Mouse (Mus musculus) hematopoietic multipotent progenitor cell, adult 10-12 weeks (in vitro differentiated cells): ENCODE measurements around the gene Cyp2c29. TPM values are rescaled to one million over a fixed set of nuclear protein-coding genes. Genes with fewer than 3 reads are reported as not detected.

ENCODE experiments used
- polyA plus RNA-seq: library from polyadenylated mRNA; stranded (reverse); fragments of >175 nt; gene quantifications from 2 replicates; pipeline ENCODE4 v1.2.3, GENCODE M21; 2012; ENCODE audit warnings: low replicate concordance

Cyp2c29 gene
- not detected in 2 replicates for polyA plus RNA-seq

DNA sequence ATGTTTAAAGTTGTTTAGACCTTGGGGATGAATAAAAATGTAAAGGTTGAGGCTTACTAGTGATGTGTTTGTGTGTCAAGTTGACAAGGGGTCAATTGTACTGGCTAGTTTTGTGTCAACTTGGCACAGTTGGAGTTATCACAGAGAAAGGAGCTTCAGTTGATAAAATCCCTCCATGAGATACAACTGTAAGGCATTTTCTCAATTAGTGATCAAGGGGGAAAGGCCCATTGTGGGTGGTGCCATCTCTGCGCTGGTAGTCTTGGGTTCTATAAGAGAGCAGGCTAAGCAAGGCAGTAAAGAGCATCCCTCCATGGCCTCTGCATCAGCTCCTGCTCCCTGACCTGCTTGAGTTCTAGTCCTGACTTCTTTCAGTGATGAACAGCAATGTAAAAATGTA lies at the start of gene Cyp2c29:
Gene Cyp2c29, plus strand, starts transcription at position 301 of the 400 bp plus-strand sequence.

Other genes with a start within 250 kb of the Cyp2c29 start
- gene Cyp2c65, start 208.4 kb upstream of the Cyp2c29 start, polyA plus RNA-seq = not detected in 2 replicates
- not detected in 2 replicates for gene Cyp2c66, start 155.5 kb upstream of the Cyp2c29 start, polyA plus RNA-seq
- not detected in 2 replicates for gene Cyp2c38, start 193.7 kb downstream of the Cyp2c29 start, polyA plus RNA-seq
- not detected in 2 replicates for gene Cyp2c39, start 241.5 kb downstream of the Cyp2c29 start, polyA plus RNA-seq